Comparison of ENCODE assay signal across 8 mouse cellular contexts in the genomic region with DNA sequence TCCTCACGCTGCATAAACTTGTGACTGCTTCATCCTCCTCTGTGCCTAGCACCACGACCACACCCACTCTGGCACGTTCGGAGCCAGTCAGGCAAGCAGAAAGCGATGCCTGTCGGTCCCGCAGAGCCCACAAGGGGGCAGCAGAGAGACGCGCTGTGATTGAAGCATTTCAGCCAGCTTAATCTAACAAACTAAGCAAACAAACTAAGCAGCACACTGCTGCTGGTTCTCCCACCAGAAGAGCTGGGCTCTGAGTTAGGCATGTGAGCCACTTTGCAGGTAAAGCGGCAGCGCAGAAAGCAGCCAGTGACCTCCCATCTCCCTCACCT. TPM values are rescaled to one million over a fixed set of nuclear protein-coding genes. Genes with fewer than 3 reads are reported as not detected.
DNase-seq lines count a peak whose midpoint lies in the region; ATAC-seq lines count a peak whose summit lies in the region.

No protein-coding gene starts in this region.

- 1% methylated on average over 11 of the region's 11 CpGs for WGBS in embryonic facial prominence, embryonic 13.5 days
- WGBS in limb, embryonic 10.5 days: 5% methylated on average over 11 of the region's 11 CpGs
- 2% methylated on average over 11 of the region's 11 CpGs for WGBS in midbrain, embryonic 13.5 days

- peak overlapping the region; percentile 34 for H3K4me3 ChIP-seq in embryonic facial prominence, embryonic 13.5 days
- H3K4me3 ChIP-seq in limb, embryonic 10.5 days: peak overlapping the region; percentile 37
- H3K4me3 ChIP-seq in midbrain, embryonic 13.5 days (replicated peaks): peak overlapping the region; percentile 26

- no peaks in the 10 kb centered on the region for H3K4me1 ChIP-seq in embryonic facial prominence, embryonic 13.5 days
- H3K4me1 ChIP-seq in limb, embryonic 10.5 days: peaks cover 7% of the 10 kb centered on the region
- peaks cover 8% of the 10 kb centered on the region for H3K4me1 ChIP-seq in midbrain, embryonic 13.5 days (replicated peaks)

- no peak for ATAC-seq in embryonic facial prominence, embryonic 13.5 days (ENCODE audit: insufficient number of reproducible peaks, insufficient read depth, low FRiP score, low TSS enrichment, low read depth)
- ATAC-seq in midbrain, embryonic 13.5 days: peak; percentile 84

- peaks cover 3% of the 10 kb centered on the region; the same call in 1 of the 2 replicates for H3K27me3 ChIP-seq in embryonic facial prominence, embryonic 13.5 days
- 0 out of 2 replicates have a peak, but pooled peaks cover 6% of the 10 kb centered on the region for H3K27me3 ChIP-seq in limb, embryonic 10.5 days (ENCODE audit: low read depth, poor library complexity, severe bottlenecking)
- H3K27me3 ChIP-seq in midbrain, embryonic 13.5 days: no peaks in the 10 kb centered on the region

- peak; percentile 80 for DNase-seq in 3134 (ENCODE audit: extremely low read depth, insufficient read length, low spot score)
- DNase-seq in adrenal gland, postnatal 36 days: peak; percentile 95 to 96
- peak; percentile 94 to 99 for DNase-seq in heart, adult 18-20 months
- peak; percentile 98 for DNase-seq in kidney, adult 18-20 months
- DNase-seq in limb, embryonic 10.5 days (ENCODE audit: low spot score): peak; percentile 98
- peak; percentile 80 for DNase-seq in spleen, adult 12 weeks (ENCODE audit: low spot score)

- no peak overlapping the region for H3K27ac ChIP-seq in embryonic facial prominence, embryonic 13.5 days
- H3K27ac ChIP-seq in limb, embryonic 10.5 days: no peak overlapping the region
- H3K27ac ChIP-seq in midbrain, embryonic 13.5 days: no peak overlapping the region

- H3K36me3 ChIP-seq in embryonic facial prominence, embryonic 13.5 days: no peaks in the 10 kb centered on the region
- H3K36me3 ChIP-seq in limb, embryonic 10.5 days: no peaks in the 10 kb centered on the region
- no peaks in the 10 kb centered on the region for H3K36me3 ChIP-seq in midbrain, embryonic 13.5 days

- peak overlapping the region; percentile 58 for H3K4me2 ChIP-seq in embryonic facial prominence, embryonic 13.5 days
- H3K4me2 ChIP-seq in midbrain, embryonic 13.5 days (replicated peaks): peak overlapping the region; percentile 51

- peaks cover 4% of the 10 kb centered on the region; the same call in 1 of the 2 replicates for H3K9me3 ChIP-seq in embryonic facial prominence, embryonic 13.5 days
- no peaks in the 10 kb centered on the region for H3K9me3 ChIP-seq in limb, embryonic 10.5 days (replicated peaks)
- peaks cover 3% of the 10 kb centered on the region; the same call in 1 of the 2 replicates for H3K9me3 ChIP-seq in midbrain, embryonic 13.5 days

- H3K9ac ChIP-seq in embryonic facial prominence, embryonic 13.5 days: no peak overlapping the region; the same call in 1 of the 2 replicates
- H3K9ac ChIP-seq in midbrain, embryonic 13.5 days (replicated peaks): peak overlapping the region; percentile 42; the same call in 1 of the 2 replicates

RNA-seq across cellular contexts. Expression of a gene that starts 8.3 kb away (rescaled TPM):
- total RNA-seq in adrenal gland, postnatal 36 days (2021): 10 to 100 TPM; 10.2 to 14.4 TPM
- 2.7 and 2.8 TPM in 2 replicates for polyA plus RNA-seq in embryonic facial prominence, embryonic 13.5 days (2015; fragmentation: Nextera tagmentation; extraction: Ambion mirVana)
- 10 to 100 TPM in 1 of 2 experiments, 1 to 10 TPM in 1; 9.6 to 11.5 TPM for total RNA-seq in heart, adult 18-20 months (2021)
- polyA plus RNA-seq in limb, embryonic 10.5 days (2016; fragmentation: Nextera tagmentation; extraction: Ambion mirVana): 3.8 and 4.5 TPM in 2 replicates
- polyA plus RNA-seq in midbrain, embryonic 13.5 days (2015; fragmentation: Nextera tagmentation; extraction: Ambion mirVana): 2.4 and 2.5 TPM in 2 replicates

RNA-seq across cellular contexts. Expression of a gene that starts 44.4 kb away (rescaled TPM):
- 1 to 10 TPM; 3.3 to 4.0 TPM for total RNA-seq in adrenal gland, postnatal 36 days (2021)
- polyA plus RNA-seq in embryonic facial prominence, embryonic 13.5 days (2015; fragmentation: Nextera tagmentation; extraction: Ambion mirVana): not detected in 2 replicates
- under 1 TPM in 1 of 2 experiments, not detected in 1; 0.69 TPM for total RNA-seq in heart, adult 18-20 months (2021)
- polyA plus RNA-seq in limb, embryonic 10.5 days (2016; fragmentation: Nextera tagmentation; extraction: Ambion mirVana): 0.20 TPM in 1 of 2 replicates, not detected in the other
- polyA plus RNA-seq in midbrain, embryonic 13.5 days (2015; fragmentation: Nextera tagmentation; extraction: Ambion mirVana): not detected in 2 replicates

RNA-seq across cellular contexts. Expression of a gene that starts 44.8 kb away (rescaled TPM):
- not detected for total RNA-seq in adrenal gland, postnatal 36 days (2021)
- polyA plus RNA-seq in embryonic facial prominence, embryonic 13.5 days (2015; fragmentation: Nextera tagmentation; extraction: Ambion mirVana): not detected in 2 replicates
- total RNA-seq in heart, adult 18-20 months (2021): not detected
- not detected in 2 replicates for polyA plus RNA-seq in limb, embryonic 10.5 days (2016; fragmentation: Nextera tagmentation; extraction: Ambion mirVana)
- polyA plus RNA-seq in midbrain, embryonic 13.5 days (2015; fragmentation: Nextera tagmentation; extraction: Ambion mirVana): 0.15 and 0.20 TPM in 2 replicates

RNA-seq across cellular contexts. Expression of a gene that starts 48.3 kb away (rescaled TPM):
- not detected for total RNA-seq in adrenal gland, postnatal 36 days (2021)
- not detected in 2 replicates for polyA plus RNA-seq in embryonic facial prominence, embryonic 13.5 days (2015; fragmentation: Nextera tagmentation; extraction: Ambion mirVana)
- total RNA-seq in heart, adult 18-20 months (2021): not detected
- polyA plus RNA-seq in limb, embryonic 10.5 days (2016; fragmentation: Nextera tagmentation; extraction: Ambion mirVana): not detected in 2 replicates
- polyA plus RNA-seq in midbrain, embryonic 13.5 days (2015; fragmentation: Nextera tagmentation; extraction: Ambion mirVana): not detected in 2 replicates

RNA-seq across cellular contexts. Expression of a gene that starts 50.6 kb away (rescaled TPM):
- total RNA-seq in adrenal gland, postnatal 36 days (2021): 10 to 100 TPM; 11.3 to 18.1 TPM
- polyA plus RNA-seq in embryonic facial prominence, embryonic 13.5 days (2015; fragmentation: Nextera tagmentation; extraction: Ambion mirVana): 3.3 and 3.4 TPM in 2 replicates
- total RNA-seq in heart, adult 18-20 months (2021): 10 to 100 TPM; 10.6 to 10.7 TPM
- 1.4 and 1.9 TPM in 2 replicates for polyA plus RNA-seq in limb, embryonic 10.5 days (2016; fragmentation: Nextera tagmentation; extraction: Ambion mirVana)
- 0.36 and 0.50 TPM in 2 replicates for polyA plus RNA-seq in midbrain, embryonic 13.5 days (2015; fragmentation: Nextera tagmentation; extraction: Ambion mirVana)
